Mouse (Mus musculus): ENCODE measurements around the gene Cdh4. TPM values are rescaled to one million over a fixed set of nuclear protein-coding genes. Genes with fewer than 3 reads are reported as not detected.

Cdh4 gene
- total RNA-seq, 2 experiments from 2014 or later = 1.1 TPM

DNA sequence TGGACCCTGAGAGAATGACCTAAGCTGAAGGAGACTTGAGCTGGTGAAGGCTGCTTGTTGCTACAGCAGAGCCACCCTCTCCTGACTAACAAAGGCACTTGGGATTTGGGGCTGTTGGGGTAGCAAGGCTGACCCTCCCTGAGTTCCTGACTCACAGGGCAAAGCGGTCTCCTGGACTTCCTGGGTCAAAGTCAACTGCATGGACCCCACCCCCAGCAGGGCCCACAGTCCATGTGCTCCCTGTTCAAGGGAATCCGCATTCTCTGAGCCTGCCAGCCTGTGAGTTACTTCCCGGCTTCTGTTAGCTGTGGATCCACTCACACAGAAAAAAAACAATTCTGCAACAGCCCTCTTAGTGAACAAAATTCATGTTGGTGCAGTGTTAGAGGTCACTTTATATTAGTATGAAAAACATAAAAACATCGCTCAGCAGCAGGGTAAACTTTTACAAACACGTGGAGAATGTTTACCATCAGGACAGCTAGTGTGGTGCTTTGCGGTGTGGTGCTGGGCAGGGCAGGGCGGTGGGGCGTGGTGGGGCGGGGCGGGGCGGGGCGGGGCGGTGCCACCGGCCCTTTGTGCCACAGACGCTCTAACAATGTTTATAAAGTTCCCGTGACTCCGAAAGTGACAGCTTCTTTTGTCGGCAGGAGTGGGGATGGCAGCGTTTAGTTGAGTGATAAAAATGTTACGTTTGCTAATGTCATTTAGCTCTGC lies 219.9 kb downstream of the Cdh4 start:
- intact Hi-C loops (cut with DNase I) = no loop called here
- DNase-seq = no peak

DNA sequence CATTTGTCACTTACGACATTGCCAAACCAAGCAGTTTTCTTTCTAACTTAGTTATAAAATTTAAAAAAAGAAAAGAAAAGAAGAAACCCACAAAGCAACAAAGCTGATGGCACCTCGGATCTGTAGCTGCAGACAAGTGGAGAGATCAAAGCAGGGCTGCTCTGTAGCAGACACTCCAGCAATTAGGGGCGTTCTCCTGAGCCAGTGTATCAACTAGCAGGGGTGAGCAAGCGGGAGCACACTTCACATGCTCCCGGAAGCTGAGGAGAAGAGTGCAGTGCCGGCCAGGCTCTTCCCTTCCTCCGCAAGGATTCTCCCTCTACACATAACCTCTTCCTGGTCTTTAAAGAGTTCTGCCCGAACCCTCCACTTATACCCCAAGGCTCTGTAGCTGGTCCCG lies 220.5 kb downstream of the Cdh4 start:
- no peak for DNase-seq
- intact Hi-C loops (cut with DNase I) = no loop called here

DNA sequence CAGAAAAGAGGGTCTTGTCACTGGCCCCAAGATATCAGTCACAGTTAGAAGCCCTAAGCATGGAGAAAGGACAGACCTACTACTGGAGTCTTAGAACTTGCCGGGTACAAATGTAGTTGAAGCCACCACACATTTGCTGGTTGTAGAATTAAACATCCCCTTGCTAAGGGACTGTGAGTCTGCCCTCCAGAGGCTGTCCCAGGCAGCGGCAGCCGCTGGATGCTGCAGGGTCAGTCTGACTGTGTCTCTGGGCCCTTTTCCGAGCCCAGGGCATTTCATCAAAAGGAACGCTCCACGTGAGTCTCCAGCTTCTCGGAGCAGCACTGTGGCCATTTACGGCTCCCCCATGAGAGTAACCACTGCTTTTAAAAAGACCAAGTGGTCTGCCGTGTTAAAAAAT lies 221.4 kb downstream of the Cdh4 start:
- intact Hi-C loops (cut with DNase I) = no loop called here
- peak in 1 of 2 experiments; percentile 10 for DNase-seq

DNA sequence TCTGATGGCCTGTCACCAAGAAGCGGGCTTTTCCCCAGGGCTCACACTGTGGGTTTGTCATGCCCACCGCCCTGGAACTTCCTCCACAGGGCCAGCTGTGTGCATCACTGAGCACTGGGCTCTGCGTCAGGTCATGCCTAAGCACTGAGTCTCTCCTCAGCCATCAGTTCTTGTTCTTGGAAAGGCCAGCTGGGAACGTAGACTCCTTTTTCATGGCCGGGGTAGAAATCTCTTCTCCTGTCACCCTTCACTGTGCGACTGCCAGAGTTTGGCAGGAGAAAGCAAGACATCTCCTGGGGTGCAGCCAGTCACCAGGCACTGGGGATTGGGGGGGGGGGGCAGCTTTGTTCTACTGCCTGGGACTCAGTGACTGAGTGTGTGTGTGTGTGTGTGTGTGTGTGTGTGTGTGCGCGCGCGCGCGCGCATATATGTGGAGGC lies 222.0 kb downstream of the Cdh4 start:
- no peak for DNase-seq
- intact Hi-C loops (cut with DNase I) = no loop called here

DNA sequence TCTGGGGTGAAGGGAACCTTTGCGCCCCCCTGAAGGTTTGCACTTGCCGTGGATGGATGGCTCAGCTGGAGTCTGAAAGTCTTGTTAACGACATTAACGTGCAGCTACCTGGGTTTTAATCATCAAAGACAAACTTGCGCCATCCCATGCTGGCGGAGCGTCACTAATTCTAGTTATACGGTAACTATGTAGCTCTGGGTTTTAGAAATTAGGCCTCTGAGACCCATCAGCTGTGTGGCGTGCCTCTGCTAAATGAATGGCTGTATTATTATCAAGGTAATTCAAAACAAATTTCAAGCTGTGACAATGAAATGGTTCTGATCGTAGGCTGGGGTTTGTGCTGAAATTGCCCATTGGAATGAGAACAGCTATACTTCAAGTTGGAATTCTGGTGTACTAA lies 228.5 kb downstream of the Cdh4 start:
- intact Hi-C loops (cut with DNase I) = no loop called here

DNA sequence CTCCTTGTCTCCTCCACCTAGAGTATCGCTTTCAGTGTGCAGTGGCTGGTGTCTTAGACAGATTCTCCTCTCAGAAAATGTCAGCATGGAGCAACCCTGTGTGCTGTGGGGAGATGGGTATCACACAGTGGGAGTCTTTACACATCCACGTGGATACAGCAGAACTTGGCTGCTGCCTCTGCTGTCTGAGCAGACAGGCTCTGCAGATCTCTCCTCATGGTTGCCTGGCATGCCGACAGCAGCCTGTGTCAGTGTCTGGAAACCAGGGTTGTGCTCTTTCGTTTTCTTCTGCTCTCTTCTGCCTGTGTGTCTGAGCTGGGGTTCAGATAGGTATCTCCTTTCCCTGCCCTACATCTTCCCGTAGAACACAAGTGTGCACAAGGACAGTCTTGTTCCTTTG lies 237.6 kb downstream of the Cdh4 start:
- intact Hi-C loops (cut with DNase I) = loop anchor here (2.0 kb wide), 1 partner anchor 193 kb away; no protein-coding TSS in a partner anchor
- no peak for DNase-seq

More for the DNA sequence above, 228.5 kb downstream of the Cdh4 start:
- no peak for DNase-seq

DNA sequence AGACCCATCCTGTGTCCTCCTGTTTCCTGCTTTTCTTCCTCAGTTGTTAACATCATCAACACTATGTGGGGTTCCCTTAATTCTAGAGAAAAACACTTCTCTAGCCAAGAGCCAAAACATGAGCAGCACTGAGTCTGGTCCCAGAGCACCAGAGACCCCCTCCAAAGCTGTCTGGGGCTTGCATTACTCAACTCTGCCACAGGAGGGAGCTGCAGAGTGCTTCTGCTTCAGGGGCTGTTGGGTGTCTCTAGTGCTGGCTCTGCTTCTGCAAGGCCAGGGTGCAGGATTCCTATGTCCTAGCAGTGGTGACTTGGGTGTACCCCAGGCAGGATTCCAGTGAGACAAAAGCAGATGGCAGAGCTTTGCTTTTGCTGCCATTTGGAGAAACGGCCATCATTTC lies 239.2 kb downstream of the Cdh4 start:
- DNase-seq = peak; percentile 17 to 40
- intact Hi-C loops (cut with DNase I) = loop anchor here (2.0 kb wide), 1 partner anchor 191 kb away; no protein-coding TSS in a partner anchor

DNA sequence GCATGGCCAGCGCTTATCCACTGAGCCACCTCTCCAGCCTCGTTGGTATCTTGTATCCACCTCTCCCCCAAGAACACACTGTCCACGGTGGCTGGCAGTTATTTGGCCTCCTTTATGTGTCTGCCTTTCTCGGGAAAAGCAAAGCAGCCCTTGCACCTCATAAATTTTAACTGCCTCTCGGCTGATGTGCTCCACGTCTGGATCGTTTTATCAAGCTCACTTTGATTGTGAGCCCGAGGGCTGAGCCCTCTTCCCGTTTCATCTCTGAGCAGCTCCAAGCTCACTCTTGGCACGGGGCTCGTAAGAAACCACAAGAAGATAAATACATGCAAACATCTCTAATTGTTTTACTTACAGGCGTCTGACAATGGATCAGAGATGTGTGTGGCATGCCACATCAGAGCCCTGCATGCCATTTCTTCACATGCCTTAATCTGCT lies 245.0 kb downstream of the Cdh4 start:
- intact Hi-C loops (cut with DNase I) = no loop called here
- no peak for DNase-seq

DNA sequence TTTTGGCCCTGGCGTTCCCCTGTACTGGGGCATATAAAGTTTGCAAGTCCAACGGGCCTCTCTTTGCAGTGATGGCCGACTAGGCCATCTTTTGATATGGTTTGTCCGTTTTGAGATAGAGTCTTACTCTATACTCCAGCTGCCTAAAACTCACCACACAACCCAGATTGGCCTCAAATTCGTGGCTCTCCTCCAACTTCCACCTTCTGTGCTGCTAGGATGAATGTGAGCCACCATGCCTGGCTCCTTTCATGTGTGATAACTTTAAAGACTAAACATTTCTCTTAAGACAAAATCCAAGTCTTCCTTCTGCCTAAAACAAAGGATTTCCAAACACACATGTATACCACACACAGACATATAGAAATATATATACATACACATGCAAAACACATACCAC lies 246.7 kb downstream of the Cdh4 start:
- no peak for DNase-seq
- intact Hi-C loops (cut with DNase I) = no loop called here

DNA sequence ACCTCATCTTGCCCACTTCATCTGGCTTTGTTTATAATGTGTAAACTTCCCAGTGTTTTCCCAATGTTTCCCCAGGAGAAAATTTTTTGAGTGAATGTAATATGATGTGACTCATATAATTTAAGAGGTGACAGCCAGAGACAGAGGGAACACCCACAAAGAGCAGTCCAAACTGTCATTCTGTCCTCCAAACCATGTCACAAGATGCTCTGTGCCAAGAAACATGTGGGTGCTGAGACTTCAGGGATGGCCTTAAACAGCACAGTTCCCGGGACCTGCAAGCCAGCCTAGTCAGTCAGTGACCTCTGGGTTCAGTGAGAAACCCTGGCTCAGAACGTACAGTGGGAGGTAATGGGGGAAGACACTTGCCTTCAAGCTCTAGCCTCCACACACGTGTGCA lies 247.5 kb downstream of the Cdh4 start:
- no peak for DNase-seq
- intact Hi-C loops (cut with DNase I) = no loop called here

DNA sequence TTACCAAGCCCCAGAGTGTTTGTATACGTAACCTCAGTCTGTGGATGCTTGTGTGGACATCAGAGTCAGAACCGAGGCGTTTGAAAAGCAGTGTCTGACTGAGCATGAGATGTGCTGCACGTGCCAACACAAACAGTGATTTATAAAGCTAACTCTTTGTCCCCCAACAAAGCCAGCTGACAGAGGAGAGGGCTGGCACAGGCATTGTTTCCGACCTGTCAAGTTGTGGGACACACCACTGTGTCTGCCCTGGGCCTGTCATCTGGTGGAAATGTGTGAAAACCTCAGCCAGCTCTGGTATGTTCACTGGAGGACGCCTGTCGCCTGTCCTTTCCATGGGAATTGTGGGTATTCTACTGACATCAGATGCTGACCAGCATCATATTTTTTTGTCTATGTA lies 248.3 kb downstream of the Cdh4 start:
- DNase-seq = no peak
- intact Hi-C loops (cut with DNase I) = no loop called here

DNA sequence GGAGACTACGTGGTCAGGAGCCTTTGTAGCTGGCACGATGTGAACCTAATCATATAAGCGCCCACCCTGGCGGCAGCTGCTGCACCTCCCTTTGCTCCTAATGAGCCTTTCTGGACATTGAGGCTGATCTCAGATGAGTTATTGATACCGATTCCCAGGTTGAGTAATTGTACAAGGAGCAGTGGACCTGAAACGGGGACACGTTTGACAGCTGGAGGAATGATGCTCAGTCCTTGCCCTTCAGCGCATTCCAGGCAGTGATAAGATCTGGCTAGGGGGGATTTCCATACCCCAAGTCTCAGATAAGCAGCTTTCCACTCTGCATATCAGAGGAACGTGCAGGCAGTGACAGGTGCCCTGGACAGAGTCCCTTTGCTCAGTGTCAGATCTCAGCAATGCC lies 252.7 kb downstream of the Cdh4 start:
- intact Hi-C loops (cut with DNase I) = no loop called here

DNA sequence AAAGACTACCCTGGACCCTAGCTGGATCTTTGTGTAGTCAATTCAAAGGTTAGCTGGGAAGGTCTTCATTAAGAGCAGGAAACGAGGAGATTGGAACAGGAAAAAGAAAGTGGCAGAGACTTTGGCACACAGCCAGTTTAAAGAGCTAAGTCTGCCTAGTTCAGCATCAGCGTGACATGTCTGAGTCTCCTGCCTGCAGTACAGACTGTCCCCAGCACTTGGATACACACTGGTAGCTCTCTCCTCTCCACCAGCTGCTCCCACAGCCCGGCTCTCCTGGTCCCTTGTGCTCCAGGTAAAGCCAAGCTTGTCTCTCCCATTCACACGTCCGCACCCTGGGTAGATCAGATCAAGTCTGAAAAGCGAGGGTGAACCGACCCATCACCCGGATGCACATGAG lies 255.4 kb downstream of the Cdh4 start:
- no peak for DNase-seq
- intact Hi-C loops (cut with DNase I) = no loop called here

More for the DNA sequence above, 252.7 kb downstream of the Cdh4 start:
- DNase-seq = no peak

DNA sequence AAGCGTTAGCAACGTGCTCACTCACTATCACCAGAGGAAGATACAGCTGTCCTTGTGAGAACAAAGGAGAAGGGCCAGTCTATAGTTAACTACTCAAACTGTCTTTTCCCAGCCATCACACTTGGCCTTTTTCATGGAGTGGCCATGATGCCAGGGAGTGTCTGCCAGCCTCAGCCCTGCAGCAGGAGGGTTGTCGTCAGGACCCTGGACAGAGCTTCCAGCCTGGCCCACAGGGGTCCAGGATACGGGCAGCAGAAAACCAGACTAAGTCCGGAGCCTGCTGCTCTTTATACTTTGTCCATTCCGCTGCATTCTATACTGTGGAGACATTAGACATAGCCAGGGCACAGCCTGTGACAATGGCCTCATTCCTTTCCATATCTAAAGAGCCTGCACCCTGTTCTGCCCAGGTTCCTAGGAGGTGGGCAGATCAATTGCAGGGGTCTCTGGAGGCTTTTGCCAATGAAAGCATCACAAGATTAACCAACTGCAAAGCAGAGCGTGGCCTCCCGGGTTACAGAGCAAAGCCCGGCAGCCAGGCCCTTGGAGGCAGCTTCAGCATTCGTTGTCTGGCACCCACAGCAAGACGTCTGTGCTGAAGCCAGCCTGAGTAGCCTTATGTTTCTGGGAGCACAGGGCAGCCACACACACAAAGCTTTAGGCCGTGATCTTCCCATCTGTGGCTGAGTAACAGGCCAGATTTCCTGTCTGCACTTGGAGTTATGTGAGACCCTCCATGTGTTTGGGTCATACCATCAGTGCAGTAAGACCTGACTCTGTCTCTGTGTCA lies 256.2 kb downstream of the Cdh4 start:
- peak; percentile 6 to 35 for DNase-seq
- intact Hi-C loops (cut with DNase I) = no loop called here

DNA sequence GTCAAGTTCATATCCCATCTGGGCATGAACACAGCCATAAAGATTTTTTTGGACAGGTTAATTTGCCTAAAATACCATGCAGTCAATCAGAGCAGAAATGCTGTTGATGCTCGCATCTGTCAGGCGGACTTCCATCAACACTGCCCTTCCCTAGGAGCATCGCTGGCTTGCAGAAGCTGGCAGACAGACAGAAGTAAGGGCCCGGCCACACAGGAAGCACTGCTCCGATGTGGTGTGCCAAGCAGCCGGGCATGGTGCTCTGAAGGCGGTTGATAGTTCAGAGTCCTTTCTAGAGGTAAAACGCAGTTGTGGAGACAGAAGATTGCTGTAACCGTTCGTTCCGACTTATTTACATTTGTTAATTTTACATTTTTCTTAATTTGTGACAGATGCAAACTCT lies 262.8 kb downstream of the Cdh4 start:
- DNase-seq = no peak
- intact Hi-C loops (cut with DNase I) = no loop called here

DNA sequence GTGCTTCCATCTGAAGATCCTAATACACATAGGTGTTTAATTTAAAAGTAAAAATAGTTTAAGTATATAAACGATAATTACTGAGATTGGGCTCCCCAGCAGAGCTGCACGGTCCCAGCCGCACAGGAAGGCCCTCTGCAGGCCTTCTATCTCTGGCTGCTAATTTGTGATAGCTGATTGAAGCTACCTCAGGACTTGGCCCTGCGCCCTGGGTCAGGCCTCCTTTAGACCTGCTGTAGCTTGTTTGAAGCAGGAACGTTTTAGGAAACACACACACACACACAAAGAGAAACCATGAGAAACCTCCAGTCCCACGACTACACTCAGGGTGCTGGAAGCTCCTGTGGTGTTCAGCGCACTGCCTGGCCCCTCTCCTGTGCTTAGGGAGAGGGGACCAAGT lies 263.2 kb downstream of the Cdh4 start:
- DNase-seq = no peak
- intact Hi-C loops (cut with DNase I) = no loop called here

DNA sequence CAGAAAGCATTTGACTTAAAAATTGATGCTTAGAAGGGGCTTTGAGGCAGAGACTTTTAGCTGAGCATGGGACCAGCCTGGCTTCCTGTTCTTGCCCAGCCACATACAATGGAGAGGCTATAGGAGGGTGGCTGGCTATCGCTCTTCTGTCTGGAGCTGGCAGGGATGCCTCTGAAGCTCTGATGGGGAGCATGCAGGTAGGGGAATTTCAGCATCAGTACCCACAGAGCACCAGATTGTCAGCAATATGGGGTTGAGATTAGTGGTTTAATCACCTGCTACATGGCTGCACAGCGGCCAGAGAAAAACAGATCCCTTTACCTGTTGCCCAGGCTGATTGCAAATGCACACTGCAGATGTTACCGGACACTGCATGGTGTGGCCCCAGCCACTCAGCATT lies 264.4 kb downstream of the Cdh4 start:
- DNase-seq = no peak
- intact Hi-C loops (cut with DNase I) = no loop called here

DNA sequence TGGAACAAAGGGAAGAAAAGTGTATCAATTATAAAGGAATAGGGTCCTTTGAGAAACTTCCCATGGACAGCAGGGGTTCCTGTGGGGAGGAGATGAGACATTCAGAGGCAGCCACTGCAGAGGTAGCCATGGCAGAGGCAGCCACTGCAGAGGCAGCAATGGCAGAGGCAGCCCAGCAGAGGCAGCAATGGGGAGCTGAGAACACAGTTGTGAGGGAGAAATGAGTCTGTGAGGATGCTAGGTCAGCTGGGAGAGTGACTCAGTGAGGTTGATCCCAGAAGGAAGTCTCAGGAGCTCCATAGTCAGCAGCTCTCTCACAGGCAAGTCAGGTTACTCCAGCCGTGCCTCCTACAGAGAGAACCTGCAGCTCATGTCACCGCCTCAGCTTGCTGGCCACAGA lies 266.9 kb downstream of the Cdh4 start:
- intact Hi-C loops (cut with DNase I) = no loop called here
- no peak for DNase-seq

DNA sequence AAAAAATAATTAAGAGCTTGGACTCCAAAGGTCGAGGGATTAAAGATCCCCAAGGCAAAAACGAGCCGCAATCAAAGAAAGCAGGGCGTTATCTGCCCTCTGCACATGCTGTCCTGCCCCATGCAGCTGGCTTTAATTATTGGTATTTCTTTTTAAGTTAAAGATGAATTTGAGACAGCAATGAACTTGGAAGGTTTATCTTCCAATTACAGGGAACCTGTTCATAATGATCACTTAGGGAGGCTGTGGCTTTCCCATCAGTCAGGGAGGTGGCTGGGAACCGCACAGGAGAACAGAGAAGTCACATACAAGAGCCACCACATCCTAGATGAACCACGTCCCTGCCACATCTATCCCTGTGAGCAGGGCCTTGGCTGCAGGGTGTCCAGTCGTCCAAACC lies 270.5 kb downstream of the Cdh4 start:
- intact Hi-C loops (cut with DNase I) = no loop called here
- no peak for DNase-seq

DNA sequence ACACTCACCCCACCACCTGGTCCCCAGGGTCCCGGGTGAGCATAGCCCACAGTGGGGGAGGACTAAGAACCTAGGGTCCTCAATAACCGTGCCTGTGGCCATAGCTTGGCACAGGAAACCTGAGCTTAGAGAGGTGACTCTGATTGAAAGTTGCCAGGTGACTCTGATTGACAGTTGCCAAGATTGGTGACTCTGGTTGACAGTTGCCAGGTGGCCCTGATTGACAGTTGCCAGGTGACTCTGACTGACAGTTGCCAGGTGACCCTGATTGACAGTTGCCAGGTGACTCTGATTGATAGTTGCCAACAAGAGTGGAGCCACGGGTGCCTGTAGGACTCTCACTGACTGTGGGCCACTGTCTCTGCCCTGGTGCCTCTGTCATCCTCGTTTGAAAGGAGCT lies 271.1 kb downstream of the Cdh4 start:
- DNase-seq = no peak
- intact Hi-C loops (cut with DNase I) = no loop called here

DNA sequence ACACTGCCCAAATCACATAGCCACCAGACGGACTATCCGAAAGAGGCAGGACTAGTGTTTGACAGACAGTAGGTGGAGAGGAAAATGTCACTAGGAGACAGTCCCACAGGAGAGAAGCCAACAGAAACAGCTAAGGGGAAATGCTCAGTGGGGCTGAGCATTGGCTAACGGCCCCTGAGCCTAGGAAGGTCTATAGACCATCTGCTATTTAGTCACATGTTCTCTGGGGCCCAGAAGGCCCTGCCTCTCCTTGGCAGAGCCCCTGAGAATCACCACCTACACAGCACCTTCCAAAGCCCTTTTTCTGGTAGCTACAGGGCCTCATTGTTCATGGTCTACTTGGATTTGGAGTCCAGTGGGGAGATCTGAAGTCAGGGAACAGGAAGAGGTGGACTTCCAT lies 271.9 kb downstream of the Cdh4 start:
- no peak for DNase-seq
- intact Hi-C loops (cut with DNase I) = no loop called here

DNA sequence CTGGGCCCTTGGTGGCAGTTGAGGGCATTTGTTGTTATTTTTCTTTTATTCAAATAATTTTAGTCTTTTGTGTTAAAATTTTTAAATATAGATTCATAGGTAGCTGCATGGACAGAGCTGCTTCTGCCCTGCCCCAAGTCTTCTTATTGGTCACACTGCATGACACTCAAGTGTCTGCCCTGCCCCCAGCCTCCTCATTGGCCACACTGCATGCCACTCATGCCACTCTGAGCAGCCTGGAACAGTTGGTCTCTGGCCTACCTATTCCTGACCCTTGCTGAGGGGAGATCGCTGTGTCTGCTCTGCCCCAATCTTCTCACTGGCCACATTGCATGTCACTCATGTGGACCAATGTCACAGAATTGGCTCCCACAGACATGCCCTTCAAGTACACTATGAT lies 273.1 kb downstream of the Cdh4 start:
- intact Hi-C loops (cut with DNase I) = no loop called here

More for the DNA sequence above, 273.1 kb downstream of the Cdh4 start:
- DNase-seq = no peak

All from heart, postnatal 14 days (tissue).